Mouse (Mus musculus) cerebellum, adult 18-20 months (tissue): Measurements from ENCODE around the gene Srrd.

ENCODE experiments used
- DNase-seq, 2 experiments: peaks; one replicate each; pipeline ENCODE4 v3.0.0; 2021

Gene Srrd

GRCm38 (mm10) chr5:112287652-112288051 lies 55.2 kb downstream of the Srrd start:
- DNase-seq = no peak
